Mouse (Mus musculus) Muller cell, postnatal 12 days (primary cell): ENCODE data around the gene Gm13090.

Source experiments
- DNase-seq: peaks from one replicate; pipeline ENCODE4 v3.0.0-alpha.2; 2015; ENCODE audit errors: inconsistent ontology term

Gene Gm13090

DNA sequence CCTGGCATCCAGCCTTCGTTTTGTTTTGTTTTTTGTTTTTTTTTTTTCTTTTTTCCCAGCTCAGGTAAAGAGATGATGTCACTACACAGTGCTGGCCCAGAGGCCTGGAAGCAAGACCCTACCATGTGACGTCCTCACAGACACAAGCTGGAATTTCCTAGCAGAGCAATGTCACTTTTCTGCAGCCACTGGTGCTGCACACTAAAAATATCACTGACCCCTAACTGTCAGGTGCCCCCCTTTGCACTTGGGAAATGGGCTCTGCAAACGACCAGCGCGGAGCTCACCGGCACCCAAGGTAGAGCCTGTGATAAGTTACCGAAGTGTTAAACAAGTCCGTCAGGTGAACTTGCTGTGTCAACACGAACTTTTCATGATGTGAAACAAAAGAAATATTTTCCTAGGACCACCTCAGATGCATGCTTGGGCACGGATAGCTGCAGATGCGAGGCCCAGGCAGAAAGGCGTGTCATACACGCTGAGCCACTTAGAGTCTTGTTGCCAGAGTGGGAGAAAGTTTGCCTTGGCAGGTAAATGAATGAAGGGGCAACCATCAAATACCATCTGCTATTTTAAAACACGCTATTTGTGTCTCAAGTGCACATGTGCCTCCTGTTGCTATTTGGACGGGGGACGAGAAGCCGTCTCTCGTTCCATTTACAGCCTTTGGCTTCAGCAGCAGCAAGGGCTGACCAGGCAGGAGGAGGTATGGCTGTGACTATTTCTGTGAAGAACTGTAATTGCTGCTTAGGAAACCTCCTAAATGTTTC, 7.1 kb downstream of the Gm13090 start:
- DNase-seq = no peak

DNA sequence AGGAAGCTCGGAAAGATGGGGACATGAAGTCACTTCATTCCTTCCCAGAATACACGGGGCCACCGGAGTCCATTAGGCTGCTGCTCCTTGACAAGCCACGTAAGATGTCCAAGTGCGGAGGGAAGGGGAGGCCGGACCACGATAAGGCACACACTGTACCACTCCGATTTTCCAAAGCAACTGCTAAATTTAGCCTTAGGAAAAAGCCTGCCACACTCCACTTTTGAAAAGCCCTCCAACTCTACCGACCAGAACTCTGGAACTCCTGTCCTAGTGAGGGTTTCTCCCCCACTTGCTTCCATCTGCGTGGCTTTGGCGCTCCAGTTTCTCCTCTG, 7.7 kb downstream of the Gm13090 start:
- no peak for DNase-seq

DNA sequence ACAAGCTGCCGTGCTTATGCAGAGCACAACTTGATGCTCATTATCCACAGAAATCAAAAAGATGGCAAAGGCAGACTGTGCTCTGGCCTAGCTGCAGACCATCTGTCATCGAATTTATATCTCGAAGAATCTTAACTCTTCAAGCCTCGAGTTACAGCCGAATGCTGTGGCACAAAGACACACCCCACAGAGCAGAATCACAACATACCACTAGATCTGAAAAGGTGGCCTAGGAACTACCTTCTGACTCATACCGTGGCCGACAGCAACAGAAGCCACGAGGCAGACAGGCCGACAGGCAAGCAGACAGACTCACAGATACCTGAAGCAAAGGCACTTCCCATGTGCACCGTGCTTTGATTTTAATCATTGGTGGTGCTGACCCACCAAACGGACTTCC, 14.3 kb downstream of the Gm13090 start:
- no peak for DNase-seq

DNA sequence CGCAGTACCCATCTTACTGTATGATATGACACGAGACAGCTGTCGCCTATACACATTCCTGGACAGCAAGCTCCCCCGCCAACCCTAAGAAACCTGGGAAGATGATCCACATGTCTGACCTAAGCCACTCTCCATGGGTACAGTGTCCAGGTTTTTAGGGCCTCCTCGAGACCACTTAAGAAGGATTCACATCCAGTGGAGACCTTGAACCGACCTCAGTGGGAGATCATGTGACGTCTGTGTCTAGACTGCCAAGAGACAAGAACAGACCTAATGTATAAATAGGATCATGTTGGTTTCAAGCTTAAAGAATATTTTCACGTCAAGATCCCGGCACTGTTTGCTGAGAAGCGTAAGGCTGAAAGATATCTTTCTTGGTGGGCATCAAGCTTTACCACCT, 14.8 kb downstream of the Gm13090 start:
- DNase-seq = no peak

DNA sequence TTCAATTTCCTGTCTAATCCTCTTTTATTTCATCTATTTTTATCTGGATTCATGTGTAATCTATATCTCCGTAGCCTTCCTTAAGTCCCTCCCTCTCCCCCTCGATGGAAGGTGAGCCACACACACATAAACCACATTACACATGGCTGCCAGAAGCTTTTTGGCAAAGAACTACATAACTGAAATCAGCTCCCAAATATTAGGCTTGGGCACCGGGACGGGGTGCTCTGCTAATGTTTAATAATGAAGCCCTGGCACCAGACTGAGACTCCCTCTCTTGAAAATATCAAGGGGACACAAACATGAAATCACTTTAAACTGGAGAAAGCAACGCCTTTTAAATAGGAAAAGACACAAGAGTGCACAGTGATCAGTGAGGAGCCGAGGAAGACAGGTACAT, 16.5 kb downstream of the Gm13090 start:
- no peak for DNase-seq

DNA sequence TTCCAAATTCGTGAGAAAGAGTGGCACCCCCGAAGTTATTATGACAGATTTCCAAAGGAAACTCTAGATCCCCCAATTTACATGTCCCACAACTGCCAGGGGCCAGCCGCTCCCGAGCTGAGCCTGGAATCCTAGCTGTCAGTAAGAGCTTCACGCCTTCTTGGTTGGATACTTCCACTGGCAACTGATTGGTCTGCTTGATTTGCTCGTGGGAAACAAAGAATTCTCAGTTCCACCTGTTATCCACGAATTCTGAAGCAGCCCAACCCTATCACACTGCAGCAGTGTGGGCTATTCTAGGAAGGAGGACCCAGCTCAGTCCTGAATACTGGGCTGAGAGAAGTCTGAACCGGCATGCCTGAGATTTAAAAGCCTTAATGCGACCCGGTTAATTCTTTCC, 17.1 kb downstream of the Gm13090 start:
- DNase-seq = peak; percentile 5

DNA sequence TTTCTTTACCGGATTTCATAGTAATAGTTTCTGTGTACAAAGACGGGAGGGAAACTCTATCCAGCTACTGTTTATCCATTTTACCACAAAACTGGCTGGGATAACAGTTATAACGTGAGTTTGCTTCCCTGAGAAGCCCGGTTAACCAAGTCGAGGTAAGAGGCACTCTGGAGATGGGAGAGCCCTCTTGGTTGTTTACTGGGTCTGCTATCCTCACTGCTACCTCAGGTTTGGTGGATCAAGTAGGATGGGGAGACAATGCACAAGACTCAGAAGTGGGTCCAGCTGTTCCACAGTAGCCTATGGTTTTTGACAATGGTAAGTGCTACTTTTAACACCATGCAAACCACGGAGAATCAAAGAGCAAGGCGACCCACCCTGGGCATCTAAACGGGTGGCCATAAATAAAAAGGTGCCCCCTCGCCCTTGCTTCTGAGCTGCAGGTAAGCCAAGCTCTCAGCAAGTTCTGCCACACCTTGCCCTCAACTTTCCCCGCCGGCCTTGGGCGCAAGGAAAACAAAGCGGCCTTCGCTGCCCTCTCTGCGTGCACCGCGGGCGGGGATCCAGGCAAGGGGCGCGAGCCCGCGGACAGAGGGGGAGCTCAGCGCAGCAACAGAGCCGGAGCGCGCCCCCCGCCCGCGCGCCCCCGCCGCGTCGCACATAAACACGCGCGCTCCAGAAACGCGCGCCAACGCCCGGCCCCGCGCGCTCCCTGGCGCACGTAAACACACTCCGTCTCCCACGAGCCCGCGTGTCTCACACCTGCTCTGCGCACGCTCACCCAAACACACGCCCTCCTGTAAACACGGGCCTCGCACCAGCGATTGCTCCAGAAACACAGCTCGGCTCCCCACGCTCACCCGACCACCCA, 18.0 kb downstream of the Gm13090 start:
- DNase-seq = peak; percentile 36

DNA sequence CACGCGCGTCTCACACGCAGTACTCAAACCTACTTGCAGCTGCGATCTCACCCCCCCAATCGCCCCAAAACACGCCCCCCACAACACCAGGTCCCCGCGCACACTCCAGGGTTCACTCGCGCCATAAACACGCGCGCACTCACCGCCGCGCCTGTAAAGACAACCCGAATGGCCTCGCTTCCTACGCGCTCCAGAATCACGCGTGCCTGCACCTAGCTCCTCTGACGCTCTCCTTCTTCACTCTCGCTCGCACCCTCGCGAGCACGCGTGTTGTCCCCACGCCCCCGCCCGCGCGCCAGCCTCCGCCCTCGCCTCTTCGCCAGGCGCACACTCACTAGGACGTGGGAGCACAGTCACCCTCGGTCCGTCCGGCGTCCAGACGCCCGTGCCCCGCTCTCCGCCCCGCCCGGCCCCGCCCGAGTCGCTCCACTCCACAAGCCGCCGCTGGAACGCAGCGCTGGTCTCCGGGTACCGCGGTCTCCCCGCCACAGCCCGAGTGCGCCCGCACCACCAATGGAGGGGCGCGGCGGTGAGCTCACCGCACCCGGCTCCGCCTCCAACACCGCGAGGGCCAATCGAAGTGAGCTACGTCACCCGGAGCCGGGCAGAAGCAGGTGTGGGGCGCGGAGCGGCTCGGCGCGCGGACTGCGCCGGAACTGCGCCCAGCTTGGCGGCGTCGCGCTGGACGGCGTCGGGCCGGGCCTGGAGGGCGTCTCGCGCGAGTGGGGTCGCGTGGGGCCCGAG, 18.8 kb downstream of the Gm13090 start:
- peak; percentile 95 for DNase-seq

DNA sequence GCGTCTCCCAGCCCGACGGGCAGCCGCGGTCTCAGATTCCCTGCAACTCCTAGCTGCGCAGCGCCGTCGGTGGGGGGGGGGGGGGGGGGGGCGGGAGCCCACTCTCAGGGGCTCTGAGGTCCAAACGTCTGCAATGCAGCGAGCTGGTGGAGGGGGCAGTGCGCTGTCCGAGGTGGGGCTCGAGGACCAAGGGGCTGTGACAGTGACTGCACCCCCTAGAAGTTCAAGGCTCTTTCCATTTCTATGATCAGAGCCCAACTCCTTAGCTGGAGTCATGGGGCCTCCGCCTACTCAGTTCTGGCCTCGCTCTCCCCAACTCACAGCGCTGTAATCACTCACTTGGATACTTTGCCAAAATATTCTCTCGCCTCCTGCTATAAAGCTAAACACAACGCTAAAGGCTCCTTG, 19.5 kb downstream of the Gm13090 start:
- DNase-seq = no peak

DNA sequence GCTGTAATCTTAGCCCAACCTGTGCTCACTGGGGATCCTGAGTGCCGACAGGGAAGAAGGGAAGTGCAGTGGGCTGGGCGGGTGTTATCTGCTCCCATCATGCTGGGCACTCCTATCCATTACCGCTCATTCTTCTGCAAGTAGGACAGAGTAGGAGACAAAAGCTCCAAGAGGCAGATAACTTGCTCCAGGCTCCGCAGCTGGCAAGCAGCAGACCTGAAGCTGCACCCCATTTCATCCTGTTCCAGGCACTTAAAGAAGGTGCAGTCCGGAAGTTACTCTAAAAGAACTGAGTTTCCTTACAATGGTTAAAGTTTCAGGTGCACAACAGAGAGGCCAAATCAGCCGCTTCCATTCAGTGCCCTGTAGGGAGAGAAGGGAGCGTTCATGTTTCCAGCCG, 21.9 kb downstream of the Gm13090 start:
- no peak for DNase-seq

DNA sequence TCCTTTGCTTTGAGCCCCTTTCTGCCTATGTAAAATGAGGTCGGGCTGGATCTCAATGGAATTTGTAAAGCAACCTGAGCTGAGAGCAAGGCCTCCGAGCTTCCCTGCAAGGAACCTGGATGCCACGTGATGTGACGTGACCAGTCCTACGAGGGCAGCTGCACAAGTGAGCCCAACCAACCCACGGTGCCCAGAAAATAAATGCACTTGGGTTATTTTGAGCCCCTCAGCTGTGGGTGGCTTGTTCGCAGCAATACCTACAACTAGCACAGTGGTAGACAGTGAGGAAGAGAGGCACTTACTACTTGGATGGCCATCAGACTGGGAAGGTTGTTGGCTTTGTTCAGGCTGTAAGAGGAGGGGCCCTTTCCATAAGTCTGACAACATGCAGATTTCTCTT, 25.2 kb downstream of the Gm13090 start:
- no peak for DNase-seq

DNA sequence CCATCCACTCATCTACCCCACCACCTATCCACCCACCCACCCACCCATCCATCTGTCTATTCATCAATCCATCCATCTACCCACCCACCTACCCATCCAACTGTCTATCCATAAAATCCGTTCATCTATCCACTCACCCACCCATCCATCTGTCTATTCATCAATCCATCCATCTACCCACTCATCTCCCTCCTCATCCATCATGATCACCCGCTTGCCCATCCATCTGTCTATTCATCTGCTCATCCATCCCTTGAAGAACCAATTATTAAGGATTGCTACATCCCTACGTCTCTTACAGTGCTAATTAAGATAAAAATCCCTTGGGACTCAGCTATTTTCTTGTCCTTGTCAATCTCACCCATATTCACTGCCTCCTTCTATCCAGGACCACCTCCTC, 29.5 kb downstream of the Gm13090 start:
- DNase-seq = no peak

DNA sequence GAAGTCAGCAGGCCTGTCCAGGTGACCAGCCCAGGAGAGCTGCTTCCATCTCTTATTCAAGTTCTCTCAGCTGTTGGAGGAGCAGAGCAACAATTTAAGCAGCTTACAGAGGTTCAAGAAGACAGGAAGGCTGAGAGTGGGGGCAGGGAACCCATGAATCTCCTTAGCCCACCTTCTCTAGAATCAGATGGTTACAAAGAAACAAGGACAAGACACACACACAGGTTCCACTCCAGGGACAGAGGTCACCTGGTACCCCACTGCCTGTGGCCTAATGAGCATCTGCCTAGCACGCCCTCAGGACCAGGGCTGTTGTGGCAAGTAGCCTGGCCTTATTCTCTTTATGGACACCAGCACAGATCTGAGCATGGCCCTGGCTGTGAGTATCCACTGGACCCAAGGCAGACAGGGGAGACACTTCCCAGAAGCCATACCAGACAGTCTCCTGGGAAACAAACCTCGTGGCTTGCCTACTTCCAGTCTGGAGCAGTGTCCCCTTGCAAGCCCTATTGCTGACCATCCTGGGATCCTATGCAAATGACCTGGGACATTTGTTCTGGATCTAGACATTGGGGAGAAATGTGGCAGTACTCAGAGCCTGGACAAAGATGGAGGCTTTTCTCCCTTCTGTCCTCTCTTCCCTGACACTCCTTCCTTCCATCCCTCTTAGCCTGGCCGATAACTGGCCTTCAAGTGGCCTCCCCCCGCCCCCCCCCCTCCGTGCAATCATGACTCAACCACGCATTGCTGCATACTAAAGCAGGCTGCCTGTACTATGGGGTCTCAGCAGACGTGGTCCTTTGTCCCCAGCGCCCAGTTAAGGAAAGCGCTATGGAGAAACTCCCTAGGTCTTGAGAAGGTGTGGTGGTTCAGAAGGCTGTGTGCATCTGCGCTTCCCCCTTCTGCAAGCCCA, 38.5 kb downstream of the Gm13090 start:
- no peak for DNase-seq

DNA sequence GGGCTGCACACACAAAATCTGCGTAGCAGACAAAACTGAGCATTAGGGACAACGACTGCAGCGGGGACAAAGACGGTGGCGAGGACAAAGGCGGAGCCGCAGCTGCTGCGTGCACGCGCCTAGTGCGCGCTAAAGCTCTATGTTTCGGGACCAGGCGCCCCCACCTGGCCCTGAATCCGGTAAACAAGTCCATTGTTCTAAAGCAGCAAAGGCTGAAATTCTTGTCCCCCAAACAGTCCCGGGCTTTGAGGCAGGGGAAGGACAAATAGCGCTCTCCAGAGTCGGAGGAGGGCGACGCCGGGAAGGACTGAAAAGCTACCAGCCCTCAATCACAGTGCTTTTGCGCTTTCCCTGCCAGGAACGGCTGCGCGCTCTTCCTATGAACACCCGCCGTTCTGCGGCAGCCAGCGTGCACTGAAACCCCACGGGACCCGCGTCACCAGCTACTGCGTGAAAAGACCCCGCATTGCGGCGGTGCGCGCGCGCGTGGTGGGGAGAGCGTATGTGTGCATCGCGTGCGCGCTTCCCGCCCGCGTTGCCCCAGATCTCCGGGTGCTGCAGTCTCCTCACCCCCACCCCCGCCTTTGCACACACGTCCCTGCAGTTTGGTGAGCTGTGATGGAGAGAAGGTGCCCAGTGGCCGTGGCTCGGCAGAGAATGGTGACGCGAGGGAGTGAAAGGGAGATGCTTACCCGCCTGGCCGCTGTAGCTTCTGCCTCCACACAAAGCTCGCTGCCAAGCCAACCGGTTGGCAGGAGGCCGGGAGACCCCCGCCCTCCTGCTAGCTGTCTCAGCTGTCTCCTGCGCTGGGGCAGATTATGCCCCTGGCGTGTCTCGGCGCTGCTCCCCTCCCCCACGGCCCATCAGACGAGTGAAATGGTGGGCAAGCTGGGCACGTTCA, 39.5 kb downstream of the Gm13090 start:
- peak; percentile 70 for DNase-seq

DNA sequence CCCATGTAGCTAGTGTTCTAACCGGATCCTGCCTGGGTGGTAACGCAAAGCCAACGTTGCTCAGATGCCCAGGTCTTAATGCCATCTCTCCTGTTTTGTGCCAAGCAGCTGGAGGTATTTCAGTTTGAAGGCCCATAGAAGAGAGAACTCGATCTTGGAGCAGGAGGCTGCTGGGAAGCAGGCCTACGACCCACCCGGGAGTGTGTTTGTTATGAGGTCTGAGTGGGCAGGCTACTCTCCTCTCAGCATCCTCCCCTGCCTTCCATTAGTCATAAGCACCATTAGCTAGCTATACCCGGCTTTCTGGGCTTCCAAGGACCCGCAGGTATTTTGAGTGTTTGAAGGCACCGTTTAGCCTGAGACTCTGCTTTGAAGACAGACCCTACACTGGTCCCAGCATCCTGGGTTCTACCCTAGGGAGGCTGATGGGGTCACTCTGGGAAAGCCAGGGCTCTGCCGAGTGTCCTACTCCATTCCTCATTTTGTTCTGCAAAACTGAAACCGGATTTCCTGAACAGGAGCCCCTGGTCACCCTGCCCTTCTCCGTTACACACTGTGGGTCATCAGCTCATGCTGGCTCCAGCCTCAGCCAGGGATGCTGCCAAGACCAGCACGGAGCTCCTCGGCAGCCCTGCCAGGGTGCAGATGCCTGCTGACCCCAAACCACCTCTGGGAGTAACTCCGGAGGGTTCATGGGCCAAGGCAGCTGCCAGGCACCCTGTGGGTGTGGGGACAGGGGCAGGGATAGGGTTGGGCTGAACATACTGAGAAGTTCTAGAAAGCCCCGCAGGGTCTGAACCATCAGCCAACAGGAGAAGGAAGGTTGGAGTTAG, 40.6 kb downstream of the Gm13090 start:
- no peak for DNase-seq

DNA sequence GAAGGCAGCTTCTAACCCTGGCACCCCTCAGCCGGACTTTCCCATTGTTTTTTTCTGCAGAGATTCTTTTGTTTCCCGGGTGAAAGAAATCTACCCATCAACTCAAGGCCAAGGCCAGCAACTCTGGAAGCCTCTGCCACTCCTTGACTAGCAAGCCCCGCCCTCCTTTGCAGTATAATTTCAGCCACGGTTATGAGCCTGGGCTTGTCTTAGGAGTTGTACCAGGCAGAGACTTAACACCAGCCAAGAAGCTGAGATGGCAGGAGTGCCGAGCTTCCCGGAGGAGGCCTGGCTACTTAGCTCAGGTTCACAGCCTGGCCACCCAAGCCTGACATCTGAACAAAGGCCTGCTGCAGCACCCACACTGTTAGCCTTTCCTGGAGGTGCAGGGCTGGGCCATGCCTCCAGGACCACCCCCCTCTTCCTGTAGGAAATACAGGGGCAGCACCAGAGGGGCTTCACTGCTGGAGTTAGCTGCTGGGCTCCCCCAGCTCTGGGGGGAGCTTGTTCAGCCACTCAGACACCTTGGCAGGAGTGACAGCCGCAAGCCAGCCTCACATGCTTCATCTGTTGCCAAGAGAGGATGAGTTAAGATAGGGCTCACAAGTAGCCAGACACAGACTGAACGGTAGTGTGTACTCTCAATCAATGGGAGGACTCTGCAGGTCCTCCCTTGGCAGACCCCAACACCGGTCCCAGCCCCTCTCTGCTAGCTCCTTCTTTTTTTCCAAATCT, 41.6 kb downstream of the Gm13090 start:
- no peak for DNase-seq

DNA sequence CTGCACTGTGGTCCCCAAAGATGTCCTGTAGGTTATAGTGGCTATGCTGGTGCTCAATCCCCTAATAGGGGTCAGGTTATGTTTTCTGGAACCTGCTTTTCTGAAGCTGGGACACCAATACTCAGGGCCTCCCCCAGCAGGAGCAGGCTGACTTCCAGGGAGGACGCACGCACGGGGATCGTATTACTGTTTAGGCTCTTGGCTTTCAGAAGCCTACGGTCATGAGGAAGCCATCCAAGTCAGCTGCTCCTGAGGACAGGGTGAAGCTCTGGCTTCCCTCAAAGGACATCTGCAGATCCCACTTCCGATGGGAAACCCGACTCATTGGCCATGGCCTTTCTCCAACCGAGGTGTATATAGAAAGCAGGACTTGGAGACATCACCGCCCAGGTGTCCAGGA, 43.1 kb downstream of the Gm13090 start:
- no peak for DNase-seq

DNA sequence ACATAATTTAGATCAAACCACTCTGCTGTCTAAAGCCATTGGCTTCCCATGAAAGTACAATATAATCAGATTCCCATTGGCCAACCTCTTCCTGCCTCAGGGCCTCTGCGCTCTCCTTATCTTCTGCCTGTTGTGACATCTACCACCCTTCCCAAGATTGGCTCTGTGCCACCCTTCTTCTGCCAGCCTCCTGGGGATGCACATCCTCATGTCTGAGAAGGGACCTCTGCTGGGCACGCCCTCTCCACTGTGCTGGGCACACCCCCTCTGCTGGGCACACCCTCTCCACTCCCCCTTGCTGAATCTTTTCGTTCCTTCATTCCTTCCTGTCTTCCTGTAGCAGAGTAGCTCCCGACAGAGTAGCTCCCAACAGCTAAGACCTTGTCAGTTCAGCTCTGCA, 44.4 kb downstream of the Gm13090 start:
- no peak for DNase-seq

DNA sequence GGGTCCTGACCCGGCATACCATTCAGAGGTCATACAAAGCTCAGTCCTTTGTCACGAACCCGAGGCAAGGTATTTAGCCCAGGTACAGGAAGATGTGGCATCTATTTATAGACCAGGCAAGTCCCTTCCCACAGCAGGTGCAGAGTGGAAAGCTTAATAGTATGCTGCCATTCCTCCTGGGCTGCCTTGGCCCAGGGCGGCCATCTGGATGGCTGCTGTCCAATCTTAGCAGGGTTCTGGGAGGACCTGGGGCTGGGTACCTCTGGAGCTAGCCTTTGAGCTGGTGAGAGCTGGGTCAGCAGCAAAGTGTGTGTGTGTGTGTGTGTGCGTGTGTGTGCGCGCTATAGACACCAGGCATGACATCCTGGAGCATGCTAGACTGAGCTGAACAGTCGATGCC, 46.1 kb downstream of the Gm13090 start:
- no peak for DNase-seq
